Mouse (Mus musculus) liver, embryonic 14.5 days (tissue): ENCODE data around the gene Cdh13. TPM values are rescaled to one million over a fixed set of nuclear protein-coding genes. Genes with fewer than 3 reads are reported as not detected.

Experiments
- ATAC-seq: fragments of 200-750 bp; cut with Nextera tagmentation; 2 replicates; pipeline ENCODE4 v1.8.0; 2017; ENCODE audit warnings: moderate number of reproducible peaks, mild to moderate bottlenecking, moderate library complexity; ENCODE audit not compliant: insufficient read depth
- DNase-seq, 3 experiments: peaks; one replicate each; pipeline ENCODE4 v3.0.0-alpha.2; 2012 to 2013; ENCODE audit warnings: low read depth in 3 of 3, low spot score in 3 of 3
- H3K27ac ChIP-seq: fragments of 300-500 bp; sonication (generic); 2 replicates; pipeline ENCODE4 v1.5.1; 2014; ENCODE audit warnings: moderate library complexity, mild to moderate bottlenecking, control low read depth, inconsistent platforms
- H3K27me3 ChIP-seq: fragments of 300-500 bp; sonication (generic); 2 replicates; pipeline ENCODE4 v1.6.1; 2014; ENCODE audit warnings: mild to moderate bottlenecking, low read length, moderate library complexity; ENCODE audit not compliant: control insufficient read depth, insufficient read depth
- H3K36me3 ChIP-seq: fragments of 300-500 bp; sonication (generic); replicated peaks from 2 replicates; pipeline ENCODE4 v1.6.1; 2014; ENCODE audit warnings: low read depth; ENCODE audit not compliant: control insufficient read depth, insufficient read depth
- H3K4me1 ChIP-seq, 2 experiments: fragments of 200-500 bp in 1 of 2; fragments of 300-500 bp in 1 of 2; sonication (generic) in 1 of 2; replicated peaks; 2 replicates each; pipeline ENCODE4 v1.6.1; 2012 to 2014; ENCODE audit warnings: antibody characterized with exemption in 1 of 2, inconsistent platforms in 1 of 2, low read length in 1 of 2; ENCODE audit not compliant: control insufficient read depth in 2 of 2, insufficient read depth in 2 of 2
- H3K4me2 ChIP-seq: fragments of 300-500 bp; sonication (generic); 2 replicates; pipeline ENCODE4 v1.6.1; 2014; ENCODE audit warnings: low read depth, mild to moderate bottlenecking, control low read depth, moderate library complexity
- H3K4me3 ChIP-seq, 2 experiments: fragments of 200-500 bp in 1 of 2; fragments of 300-500 bp in 1 of 2; sonication (generic) in 1 of 2; 2 replicates each; pipeline ENCODE4 v1.5.1; 2012 to 2014; ENCODE audit warnings: low read depth in 2 of 2, low read length in 2 of 2, mild to moderate bottlenecking in 2 of 2, control low read depth in 1 of 2, inconsistent platforms in 1 of 2, moderate library complexity in 1 of 2; ENCODE audit not compliant: insufficient read depth in 1 of 2
- H3K9ac ChIP-seq: fragments of 300-500 bp; sonication (generic); replicated peaks from 2 replicates; pipeline ENCODE4 v1.6.1; 2014; ENCODE audit warnings: mild to moderate bottlenecking, control low read depth, moderate library complexity
- H3K9me3 ChIP-seq: fragments of 300-500 bp; sonication (generic); 2 replicates; pipeline ENCODE4 v1.6.1; 2016; ENCODE audit warnings: low read length, mixed read lengths; ENCODE audit not compliant: control insufficient read depth
- CTCF ChIP-seq: IDR thresholded peaks from 2 replicates; pipeline ENCODE4 v1.5.1; 2016; ENCODE audit warnings: antibody characterized with exemption, low read depth, control low read depth
- EP300 ChIP-seq: IDR thresholded peaks from 2 replicates; pipeline ENCODE4 v1.6.1; 2016; ENCODE audit warnings: antibody characterized with exemption, low read depth
- WGBS: fragments of 180-500 bp; shearing (Covaris S2); extraction: QIAGEN DNeasy Blood & Tissue Kit; methylation state at CpG from one replicate; pipeline ENCODE4 v1.1.7; 2014; ENCODE audit not compliant: insufficient replicate concordance; 5-methylcytosine and 5-hydroxymethylcytosine counted together
- polyA plus RNA-seq, 2 experiments: library from polyadenylated mRNA; depleted of rRNA in 1 of 2; stranded (reverse) in 1 of 2; unstranded in 1 of 2; fragments of >200 nt; fragmentation: Nextera tagmentation in 1 of 2; extraction: Ambion mirVana in 1 of 2; gene quantifications; 2 replicates each; pipeline versions ENCODE4 v1.2.1 to v1.2.3; 2012 to 2014

Cdh13 gene
- polyA plus RNA-seq, 2 experiments: 0.15 to 0.43 TPM

GRCm38 (mm10) chr8:118581256-118581655 lies 297.7 kb downstream of the Cdh13 start:
- TF ChIP-seq EP300 (no peak), CTCF (no peak)
- WGBS: 38% methylated on average over 1 of the region's 1 CpGs

GRCm38 (mm10) chr8:118582185-118582584 lies 298.7 kb downstream of the Cdh13 start:
- no peak overlapping the region for H3K4me2 ChIP-seq
- H3K4me3 ChIP-seq: no peak overlapping the region
- H3K36me3 ChIP-seq: no peaks in the 10 kb centered on the region
- H3K27me3 ChIP-seq: no peaks in the 10 kb centered on the region
- 78% methylated on average over 8 of the region's 8 CpGs for WGBS
- no peaks in the 10 kb centered on the region for H3K4me1 ChIP-seq
- no peak overlapping the region for H3K27ac ChIP-seq
- no peak for ATAC-seq
- no peaks in the 10 kb centered on the region for H3K9me3 ChIP-seq
- H3K9ac ChIP-seq: no peak overlapping the region
- DNase-seq: no peak
- TF ChIP-seq EP300 (no peak), CTCF (no peak)

More at GRCm38 (mm10) chr8:118581256-118581655, 297.7 kb downstream of the Cdh13 start:
- DNase-seq (no peak), ATAC-seq (no peak)
- Histone ChIP-seq H3K4me1 (no peaks in the 10 kb centered on the region), H3K4me2 (no peak overlapping the region), H3K4me3 (no peak overlapping the region), H3K27ac (no peak overlapping the region), H3K9ac (no peak overlapping the region), H3K9me3 (no peaks in the 10 kb centered on the region), H3K27me3 (no peaks in the 10 kb centered on the region), H3K36me3 (no peaks in the 10 kb centered on the region)

- no peak overlapping the region for H3K27ac ChIP-seq
- H3K36me3 ChIP-seq: no peaks in the 10 kb centered on the region
- H3K9ac ChIP-seq: no peak overlapping the region
- no peaks in the 10 kb centered on the region for H3K9me3 ChIP-seq
- ATAC-seq (no peak), DNase-seq (no peak)
- TF ChIP-seq EP300 (no peak), CTCF (no peak)
- 47% methylated on average over 5 of the region's 5 CpGs for WGBS
- H3K4me3 ChIP-seq: no peak overlapping the region
- H3K4me1 ChIP-seq: no peaks in the 10 kb centered on the region
- no peak overlapping the region for H3K4me2 ChIP-seq
- H3K27me3 ChIP-seq: no peaks in the 10 kb centered on the region
These were observed 304.4 kb downstream of the Cdh13 start for GRCm38 (mm10) chr8:118587981-118588380.

- no peaks in the 10 kb centered on the region for H3K4me1 ChIP-seq
- no peak overlapping the region for H3K4me3 ChIP-seq
- H3K9me3 ChIP-seq: no peaks in the 10 kb centered on the region
- H3K27ac ChIP-seq: no peak overlapping the region
- no peak overlapping the region for H3K9ac ChIP-seq
- 56% methylated on average over 8 of the region's 8 CpGs for WGBS
- ATAC-seq (no peak), DNase-seq (no peak)
- no peaks in the 10 kb centered on the region for H3K27me3 ChIP-seq
- TF ChIP-seq CTCF: no peak
- TF ChIP-seq EP300: no peak
- no peaks in the 10 kb centered on the region for H3K36me3 ChIP-seq
- H3K4me2 ChIP-seq: no peak overlapping the region
These were observed 313.3 kb downstream of the Cdh13 start for GRCm38 (mm10) chr8:118596816-118597215.

GRCm38 (mm10) chr8:118601376-118601775 lies 317.8 kb downstream of the Cdh13 start:
- Histone ChIP-seq H3K4me1 (no peaks in the 10 kb centered on the region), H3K36me3 (no peaks in the 10 kb centered on the region), H3K4me3 (no peak overlapping the region), H3K27me3 (no peaks in the 10 kb centered on the region), H3K9ac (no peak overlapping the region), H3K9me3 (no peaks in the 10 kb centered on the region), H3K27ac (no peak overlapping the region), H3K4me2 (no peak overlapping the region)
- 68% methylated on average over 8 of the region's 8 CpGs for WGBS
- ATAC-seq: no peak
- no peak for TF ChIP-seq EP300
- no peak for TF ChIP-seq CTCF
- no peak for DNase-seq

GRCm38 (mm10) chr8:118602074-118602473 lies 318.5 kb downstream of the Cdh13 start:
- Histone ChIP-seq H3K4me2 (no peak overlapping the region), H3K27ac (no peak overlapping the region), H3K36me3 (no peaks in the 10 kb centered on the region), H3K9ac (no peak overlapping the region), H3K9me3 (no peaks in the 10 kb centered on the region), H3K4me1 (no peaks in the 10 kb centered on the region), H3K27me3 (no peaks in the 10 kb centered on the region), H3K4me3 (no peak overlapping the region)
- ATAC-seq (no peak), DNase-seq (no peak)
- TF ChIP-seq CTCF (no peak), EP300 (no peak)
- 67% methylated on average over 8 of the region's 8 CpGs for WGBS
